Mouse (Mus musculus) stomach, postnatal 0 days (tissue): ENCODE results near the gene Ica1.

Experiments used
- CTCF ChIP-seq: IDR thresholded peaks from 2 replicates; pipeline ENCODE4 v1.5.1; 2016; ENCODE audit warnings: antibody characterized with exemption, low read depth, mild to moderate bottlenecking, moderate library complexity
- EP300 ChIP-seq: optimal IDR thresholded peaks from 2 replicates; pipeline ENCODE3; 2016; ENCODE audit warnings: antibody characterized with exemption

DNA sequence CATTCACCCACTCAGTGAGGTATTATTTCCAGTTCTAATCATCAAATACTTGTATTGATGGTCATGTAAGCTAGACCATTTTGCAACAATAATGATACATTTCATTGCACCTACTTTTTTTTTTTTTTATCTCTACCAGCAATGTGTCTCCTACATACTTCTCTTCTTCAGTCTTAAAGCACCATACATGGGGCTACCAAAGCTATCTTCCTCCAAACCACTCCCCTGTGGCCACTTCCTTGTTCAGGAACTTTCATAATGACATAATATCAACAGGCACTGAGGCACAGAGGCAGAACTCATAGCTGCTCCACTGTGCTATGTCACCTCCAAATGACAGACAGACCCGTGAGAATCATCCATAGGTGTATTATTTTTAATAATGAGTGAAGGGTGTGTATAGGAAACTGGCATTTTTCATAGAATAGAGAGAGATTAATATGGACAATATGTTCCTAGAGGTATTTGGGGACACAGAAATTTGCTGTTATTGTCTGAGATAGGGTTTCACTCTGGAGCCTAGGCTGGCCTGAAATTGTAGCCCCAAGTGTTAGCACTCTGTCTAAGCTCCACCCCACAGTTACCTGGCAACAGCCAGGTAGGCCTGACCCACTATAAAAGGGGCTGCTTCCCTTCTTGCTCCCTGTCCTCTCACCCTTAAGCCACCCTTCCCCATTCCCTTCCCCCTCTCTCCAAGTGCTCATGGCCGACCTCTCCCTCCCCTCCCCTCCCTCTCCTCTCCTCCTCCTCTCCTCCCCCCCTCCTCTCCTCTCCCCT, 86.9 kb downstream of the Ica1 start:
- TF ChIP-seq CTCF (no peak), EP300 (no peak)
